Mouse (Mus musculus) frontal cortex, postnatal 36 days (tissue): Measurements from ENCODE around the gene Ube2d3.

Experiments used
- DNase-seq, 2 experiments: peaks; one replicate each; pipeline ENCODE4 v3.0.0; 2022; ENCODE audit warnings: low spot score in 2 of 2

The Ube2d3 gene

GRCm38 (mm10) chr3:135437758-135438495 is at the start of gene Ube2d3:
TSS of gene Ube2d3 (plus strand) at chr3:135438149.
- peak; percentile 98 to 99 for DNase-seq

- DNase-seq: no peak
Observed at GRCm38 (mm10) chr3:135393186-135393585, 44.8 kb upstream of the Ube2d3 start.

- no peak for DNase-seq
Observed at GRCm38 (mm10) chr3:135395085-135395484, 42.9 kb upstream of the Ube2d3 start.

- DNase-seq: no peak
Observed at GRCm38 (mm10) chr3:135396081-135396480, 41.9 kb upstream of the Ube2d3 start.

- DNase-seq: no peak
Observed at GRCm38 (mm10) chr3:135397112-135397511, 40.8 kb upstream of the Ube2d3 start.

- peak; percentile 78 to 87 for DNase-seq
Observed at GRCm38 (mm10) chr3:135402201-135402658, 35.7 kb upstream of the Ube2d3 start.

- DNase-seq: no peak
Observed at GRCm38 (mm10) chr3:135403211-135403610, 34.7 kb upstream of the Ube2d3 start.

- no peak for DNase-seq
Observed at GRCm38 (mm10) chr3:135403856-135404255, 34.1 kb upstream of the Ube2d3 start.

GRCm38 (mm10) chr3:135404599-135404998 is 33.4 kb upstream of the Ube2d3 start:
- peak in 1 of 2 experiments; percentile 3 for DNase-seq

GRCm38 (mm10) chr3:135407351-135407750 is 30.6 kb upstream of the Ube2d3 start:
- no peak for DNase-seq

- DNase-seq: no peak
Observed at GRCm38 (mm10) chr3:135409219-135409618, 28.7 kb upstream of the Ube2d3 start.

GRCm38 (mm10) chr3:135411056-135411455 is 26.9 kb upstream of the Ube2d3 start:
- DNase-seq: no peak

- no peak for DNase-seq
Observed at GRCm38 (mm10) chr3:135411824-135412223, 26.1 kb upstream of the Ube2d3 start.

GRCm38 (mm10) chr3:135417245-135417644 is 20.7 kb upstream of the Ube2d3 start:
- no peak for DNase-seq

GRCm38 (mm10) chr3:135417799-135418198 is 20.1 kb upstream of the Ube2d3 start:
- DNase-seq: no peak

GRCm38 (mm10) chr3:135420542-135421309 is 17.2 kb upstream of the Ube2d3 start:
- DNase-seq: no peak

GRCm38 (mm10) chr3:135421310-135421594 is 16.7 kb upstream of the Ube2d3 start:
- DNase-seq: no peak

- no peak for DNase-seq
Observed at GRCm38 (mm10) chr3:135422232-135422855, 15.6 kb upstream of the Ube2d3 start.

GRCm38 (mm10) chr3:135422856-135423607 is 14.9 kb upstream of the Ube2d3 start:
- peak; percentile 86 for DNase-seq

- no peak for DNase-seq
Observed at GRCm38 (mm10) chr3:135423608-135424212, 14.2 kb upstream of the Ube2d3 start, which contains the start of gene Cisd2. TSS of gene Cisd2 (minus strand) at chr3:135423925.

- no peak for DNase-seq
Observed at GRCm38 (mm10) chr3:135436901-135437616, 890 bp upstream of the Ube2d3 start.
